21 mouse cellular contexts compared by ENCODE assay signal in the genomic region with DNA sequence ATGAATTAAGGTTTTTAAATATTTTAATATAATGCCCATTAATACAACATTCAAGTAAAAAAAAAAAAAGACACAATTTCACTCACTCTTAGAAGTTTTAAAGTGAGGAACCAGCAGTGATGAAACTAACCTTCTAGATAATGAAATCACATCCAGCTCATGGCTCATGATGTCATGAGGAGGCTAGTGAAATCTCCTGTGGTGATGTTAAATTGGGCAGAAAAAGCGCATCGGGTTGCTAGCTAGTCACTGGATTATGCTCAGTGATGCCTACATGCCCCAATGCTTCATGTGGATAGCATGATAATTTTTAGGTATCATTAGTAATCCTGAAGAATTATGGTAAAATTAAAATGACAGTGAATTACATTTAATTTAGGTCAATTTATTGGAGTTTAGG.
DNase-seq lines count a peak whose midpoint lies in the region; ATAC-seq lines count a peak whose summit lies in the region.
"Had no signal": no experiment of that assay in that cellular context is flagged by ENCODE, and none has a peak within 500 bp of the region (broad histone marks: within the 10 kb centered on the region; RNA-seq: fewer than 3 reads in every experiment).

No protein-coding gene starts in this region.

- DNase-seq in cerebellum, postnatal 10 days, result peak; percentile 83 to 86
- DNase-seq in cerebellum, adult 11 months, result no peak
- peak; percentile 36 for DNase-seq in hindbrain, embryonic 14.5 days (ENCODE audit: low spot score)
- peak; percentile 17 for DNase-seq in 416B (ENCODE audit: low read depth)
- peak; percentile 69 for DNase-seq in retina, postnatal 1 day
- DNase-seq in B cell, adult 2 months, result no peak
- DNase-seq: adrenal gland, postnatal 14 days; cerebellum, adult 8-10 months; cerebellum, postnatal 36 days; gastrocnemius, postnatal 14 days; heart, adult 2 months; kidney, adult 18-20 months had no signal

- H3K36me3 ChIP-seq in hindbrain, embryonic 14.5 days (replicated peaks; ENCODE audit: control insufficient read depth, insufficient read depth), result no peaks in the 10 kb centered on the region
- H3K36me3 ChIP-seq in hindbrain, embryonic 12.5 days, result no peaks in the 10 kb centered on the region
- H3K36me3 ChIP-seq: embryonic facial prominence, embryonic 12.5 days; forebrain, embryonic 12.5 days; heart, embryonic 12.5 days; intestine, embryonic 15.5 days had no signal

- no peak overlapping the region for H3K4me3 ChIP-seq in hindbrain, embryonic 14.5 days (replicated peaks; ENCODE audit: low read length)
- no peak overlapping the region for H3K4me3 ChIP-seq in hindbrain, embryonic 12.5 days
- H3K4me3 ChIP-seq: embryonic facial prominence, embryonic 12.5 days; forebrain, embryonic 12.5 days; heart, adult 2 months; heart, embryonic 12.5 days; intestine, embryonic 15.5 days had no signal

- 48% methylated on average over 2 of the region's 2 CpGs for WGBS in hindbrain, embryonic 14.5 days
- 56% methylated on average over 2 of the region's 2 CpGs for WGBS in hindbrain, embryonic 12.5 days

- H3K9me3 ChIP-seq in hindbrain, embryonic 14.5 days (ENCODE audit: control insufficient read depth, low read length), result no peaks in the 10 kb centered on the region
- no peaks in the 10 kb centered on the region for H3K9me3 ChIP-seq in hindbrain, embryonic 12.5 days (replicated peaks)
- H3K9me3 ChIP-seq: embryonic facial prominence, embryonic 12.5 days; forebrain, embryonic 12.5 days; heart, embryonic 12.5 days; intestine, embryonic 15.5 days had no signal

- H3K9ac ChIP-seq in hindbrain, embryonic 14.5 days, result no peak overlapping the region
- no peak overlapping the region for H3K9ac ChIP-seq in hindbrain, embryonic 12.5 days
- H3K9ac ChIP-seq: embryonic facial prominence, embryonic 12.5 days; forebrain, embryonic 12.5 days; heart, embryonic 12.5 days; intestine, embryonic 15.5 days had no signal

- H3K27me3 ChIP-seq in hindbrain, embryonic 14.5 days (ENCODE audit: control insufficient read depth, insufficient read depth, low read length), result no peaks in the 10 kb centered on the region
- H3K27me3 ChIP-seq in hindbrain, embryonic 12.5 days, result no peaks in the 10 kb centered on the region
- H3K27me3 ChIP-seq: CH12.LX; embryonic facial prominence, embryonic 12.5 days; forebrain, embryonic 12.5 days; heart, embryonic 12.5 days; intestine, embryonic 15.5 days; Patski had no signal

- no peak overlapping the region for H3K4me2 ChIP-seq in hindbrain, embryonic 14.5 days (replicated peaks)
- H3K4me2 ChIP-seq in hindbrain, embryonic 12.5 days (replicated peaks), result no peak overlapping the region
- H3K4me2 ChIP-seq: embryonic facial prominence, embryonic 12.5 days; forebrain, embryonic 12.5 days; heart, embryonic 12.5 days; intestine, embryonic 15.5 days had no signal

- ATAC-seq in hindbrain, embryonic 14.5 days (ENCODE audit: low FRiP score), result no peak
- no peak for ATAC-seq in hindbrain, embryonic 12.5 days (ENCODE audit: low FRiP score)
- ATAC-seq: activated CD4-positive, CD25-positive, alpha-beta regulatory T cell, adult 4 months; forebrain, embryonic 16.5 days; intestine, embryonic 15.5 days; Patski had no signal

- H3K4me1 ChIP-seq in hindbrain, embryonic 14.5 days (replicated peaks; ENCODE audit: control insufficient read depth, insufficient read depth, low read length), result no peaks in the 10 kb centered on the region
- H3K4me1 ChIP-seq in hindbrain, embryonic 12.5 days, result no peaks in the 10 kb centered on the region
- H3K4me1 ChIP-seq: embryonic facial prominence, embryonic 12.5 days; forebrain, embryonic 12.5 days; heart, embryonic 12.5 days; intestine, embryonic 15.5 days had no signal

- H3K27ac ChIP-seq in hindbrain, embryonic 14.5 days, result no peak overlapping the region
- no peak overlapping the region for H3K27ac ChIP-seq in hindbrain, embryonic 12.5 days
- H3K27ac ChIP-seq: embryonic facial prominence, embryonic 12.5 days; forebrain, embryonic 12.5 days; heart, adult 2 months; intestine, embryonic 15.5 days had no signal

Comparison
In these comparisons a context has a peak if more than half of its experiments do, and no peak if none do; other contexts are left out.
1. DNase-seq: peak in cerebellum, postnatal 10 days (2 of 2), hindbrain, embryonic 14.5 days (single experiment), 416B (single experiment) and retina, postnatal 1 day (single experiment); none in cerebellum, adult 11 months (single experiment) and B cell, adult 2 months (0 of 2).